Mouse (Mus musculus): ENCODE data around the gene 5430402E10Rik. TPM values are rescaled to one million over a fixed set of nuclear protein-coding genes. Genes with fewer than 3 reads are reported as not detected.
"Not testable (repeated sequence)": the region's sequence is repeated elsewhere in the genome, so short reads cannot be mapped to it uniquely, and the experiment has no call there.

Gene 5430402E10Rik
- polyA plus RNA-seq (2012; rRNA removed), result not detected in 2 replicates

GRCm38 (mm10) chrX:77924962-77925361 is at the start of gene 5430402E10Rik:
Gene 5430402E10Rik, minus strand, starts transcription at chrX:77925062.
- WGBS, result 93% methylated on average over 1 of the region's 1 CpGs

GRCm38 (mm10) chrX:77880033-77880432 is 44.8 kb downstream of the 5430402E10Rik start:
- WGBS, result 25% methylated on average over 2 of the region's 4 CpGs
- not testable (repeated sequence) for DNase-seq (ENCODE audit: low read depth, low spot score)

More at GRCm38 (mm10) chrX:77924962-77925361, at the start of gene 5430402E10Rik:
- not testable (repeated sequence) for DNase-seq (ENCODE audit: low read depth, low spot score)

Other genes with a start within 250 kb of the 5430402E10Rik start
- 3.0 and 7.0 TPM in 2 replicates for gene Prkx, start 128.8 kb downstream of the 5430402E10Rik start, polyA plus RNA-seq (2012; rRNA removed)
- gene Pbsn, start 71.4 kb downstream of the 5430402E10Rik start, polyA plus RNA-seq (2012; rRNA removed), result not detected in 2 replicates
- gene Gm14744, start 60.3 kb downstream of the 5430402E10Rik start, polyA plus RNA-seq (2012; rRNA removed), result not detected in 2 replicates
- not detected in 2 replicates for gene Obp1a, start 166.3 kb upstream of the 5430402E10Rik start, polyA plus RNA-seq (2012; rRNA removed)
- gene Gm5938, start 200.4 kb upstream of the 5430402E10Rik start, polyA plus RNA-seq (2012; rRNA removed), result not detected in 2 replicates